Mouse (Mus musculus) c-Kit-positive CD71-negative TER-119-negative erythroid progenitor cells, embryonic 14.5 days (primary cell): Measurements from ENCODE around the gene Rap1b.

Experiments
- DNase-seq: peaks from one replicate; pipeline ENCODE4 v3.0.0-alpha.2; 2013; ENCODE audit warnings: low read depth

Gene Rap1b

GRCm38 (mm10) chr10:117858241-117858640 is 12.4 kb upstream of the Rap1b start:
- DNase-seq: no peak

GRCm38 (mm10) chr10:117856001-117856720 is 10.3 kb upstream of the Rap1b start:
- DNase-seq: no peak

GRCm38 (mm10) chr10:117852648-117853192 is 6.9 kb upstream of the Rap1b start:
- no peak for DNase-seq

- no peak for DNase-seq
Measured at GRCm38 (mm10) chr10:117848981-117849380, 3.1 kb upstream of the Rap1b start.

GRCm38 (mm10) chr10:117846796-117847195 is 961 bp upstream of the Rap1b start:
- no peak for DNase-seq

- no peak for DNase-seq
Measured at GRCm38 (mm10) chr10:117846260-117846632, 411 bp upstream of the Rap1b start.

GRCm38 (mm10) chr10:117844782-117845596 is 846 bp downstream of the Rap1b start:
- DNase-seq: no peak

- no peak for DNase-seq
Measured at GRCm38 (mm10) chr10:117844279-117844678, 1.6 kb downstream of the Rap1b start.

GRCm38 (mm10) chr10:117843690-117844089 is 2.1 kb downstream of the Rap1b start:
- DNase-seq: no peak

GRCm38 (mm10) chr10:117841765-117842164 is 4.1 kb downstream of the Rap1b start:
- no peak for DNase-seq

- DNase-seq: no peak
Measured at GRCm38 (mm10) chr10:117840431-117840995, 5.3 kb downstream of the Rap1b start.

- DNase-seq: no peak
Measured at GRCm38 (mm10) chr10:117839737-117840136, 6.1 kb downstream of the Rap1b start.

GRCm38 (mm10) chr10:117838924-117839323 is 6.9 kb downstream of the Rap1b start:
- DNase-seq: no peak

- DNase-seq: no peak
Measured at GRCm38 (mm10) chr10:117836354-117836753, 9.5 kb downstream of the Rap1b start.

- DNase-seq: no peak
Measured at GRCm38 (mm10) chr10:117835453-117835852, 10.4 kb downstream of the Rap1b start.

- no peak for DNase-seq
Measured at GRCm38 (mm10) chr10:117830797-117831196, 15.0 kb downstream of the Rap1b start.

- DNase-seq: no peak
Measured at GRCm38 (mm10) chr10:117829472-117830155, 16.2 kb downstream of the Rap1b start.

- no peak for DNase-seq
Measured at GRCm38 (mm10) chr10:117829022-117829421, 16.8 kb downstream of the Rap1b start.

GRCm38 (mm10) chr10:117828536-117828935 is 17.3 kb downstream of the Rap1b start:
- no peak for DNase-seq

- no peak for DNase-seq
Measured at GRCm38 (mm10) chr10:117824647-117825046, 21.2 kb downstream of the Rap1b start.

- DNase-seq: no peak
Measured at GRCm38 (mm10) chr10:117824139-117824538, 21.7 kb downstream of the Rap1b start.

GRCm38 (mm10) chr10:117823321-117823720 is 22.5 kb downstream of the Rap1b start:
- DNase-seq: no peak
